Mouse (Mus musculus) thymus, postnatal 10 days (tissue): ENCODE measurements around the gene Zbtb34.

Source experiments
- DNase-seq, 2 experiments: peaks; one replicate each; pipeline ENCODE4 v3.0.0; 2021; ENCODE audit warnings: low spot score in 2 of 2

Zbtb34 gene

DNA sequence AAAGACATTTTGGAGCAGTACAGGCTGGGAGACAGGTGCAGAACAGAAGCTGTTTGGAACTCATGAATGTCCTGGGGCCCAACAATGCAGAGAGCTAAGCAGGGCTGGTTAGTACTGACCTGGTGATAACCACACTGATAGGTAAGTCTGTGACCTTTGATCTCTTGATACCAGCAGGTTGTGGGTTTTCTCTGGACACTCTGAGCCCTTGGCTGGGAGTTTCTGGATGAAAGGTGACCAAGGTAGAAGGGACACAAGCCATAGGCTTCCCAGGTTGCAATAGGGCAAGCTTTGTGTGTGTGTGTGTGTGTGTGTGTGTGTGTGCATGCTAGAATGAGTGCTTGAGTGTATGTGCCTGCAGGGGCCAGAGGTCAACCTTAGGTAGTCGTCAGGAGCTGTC, 15.7 kb upstream of the Zbtb34 start:
- DNase-seq, result no peak

GRCm38 (mm10) chr2:33445741-33446140, 14.6 kb upstream of the Zbtb34 start:
- no peak for DNase-seq

DNA sequence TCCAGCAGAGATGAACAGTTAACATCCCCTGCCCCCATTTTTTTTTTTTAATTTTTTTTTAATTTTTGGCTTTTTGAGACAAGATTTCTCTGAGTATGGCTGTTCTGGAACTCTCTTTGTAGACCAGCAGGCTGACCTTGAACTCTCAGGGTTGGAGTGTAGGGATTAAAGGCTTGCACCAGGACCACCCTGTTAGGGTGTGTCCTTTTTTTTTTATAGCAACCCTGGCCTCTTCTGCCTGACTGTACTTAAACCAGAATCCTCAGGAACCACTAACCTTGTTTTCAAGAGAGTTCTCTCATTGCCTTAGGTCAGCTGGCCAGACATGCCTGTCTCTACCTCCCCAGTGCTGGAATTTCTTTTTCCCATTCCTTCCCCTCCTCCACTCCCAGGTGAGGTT, 13.7 kb upstream of the Zbtb34 start:
- DNase-seq, result no peak

- DNase-seq, result no peak
These were observed 13.2 kb upstream of the Zbtb34 start for GRCm38 (mm10) chr2:33444358-33444757.

GRCm38 (mm10) chr2:33442701-33443100, 11.6 kb upstream of the Zbtb34 start:
- no peak for DNase-seq

- DNase-seq, result peak in 1 of 2 experiments; percentile 25
These were observed 9.8 kb upstream of the Zbtb34 start for GRCm38 (mm10) chr2:33440893-33441292.

GRCm38 (mm10) chr2:33439980-33440670, 9.0 kb upstream of the Zbtb34 start:
- DNase-seq, result no peak

GRCm38 (mm10) chr2:33439471-33439881, 8.4 kb upstream of the Zbtb34 start:
- DNase-seq, result no peak

GRCm38 (mm10) chr2:33438377-33438776, 7.3 kb upstream of the Zbtb34 start:
- no peak for DNase-seq

- DNase-seq, result no peak
These were observed 6.1 kb upstream of the Zbtb34 start for GRCm38 (mm10) chr2:33437184-33437583.

DNA sequence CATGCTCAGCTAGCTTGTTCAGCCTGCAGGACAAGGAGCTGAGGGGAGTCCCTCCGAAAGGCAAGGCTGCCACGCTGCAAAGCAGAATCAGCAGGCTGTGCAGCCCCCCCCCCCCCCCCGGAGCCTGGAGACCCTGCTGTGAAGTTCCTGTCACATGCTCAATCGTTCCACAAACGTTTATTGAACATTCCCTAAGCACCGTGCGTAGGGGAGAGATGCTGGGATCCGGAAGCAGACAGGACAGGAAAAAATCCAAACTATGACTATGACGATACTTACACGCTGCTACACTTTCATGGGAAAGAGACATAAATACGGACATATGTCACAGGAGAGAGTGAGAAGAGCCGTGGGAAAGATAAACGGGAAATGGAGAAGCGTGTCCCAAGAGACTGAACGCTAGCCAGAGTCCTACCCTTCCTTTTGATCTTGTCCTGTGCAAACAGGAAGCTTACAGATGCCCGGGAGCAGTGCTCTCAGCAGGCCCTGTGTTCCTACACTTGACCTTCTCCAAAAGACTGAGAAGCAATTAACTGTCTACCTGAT, 5.0 kb upstream of the Zbtb34 start:
- DNase-seq, result no peak

GRCm38 (mm10) chr2:33435036-33435650, 4.0 kb upstream of the Zbtb34 start:
- no peak for DNase-seq

DNA sequence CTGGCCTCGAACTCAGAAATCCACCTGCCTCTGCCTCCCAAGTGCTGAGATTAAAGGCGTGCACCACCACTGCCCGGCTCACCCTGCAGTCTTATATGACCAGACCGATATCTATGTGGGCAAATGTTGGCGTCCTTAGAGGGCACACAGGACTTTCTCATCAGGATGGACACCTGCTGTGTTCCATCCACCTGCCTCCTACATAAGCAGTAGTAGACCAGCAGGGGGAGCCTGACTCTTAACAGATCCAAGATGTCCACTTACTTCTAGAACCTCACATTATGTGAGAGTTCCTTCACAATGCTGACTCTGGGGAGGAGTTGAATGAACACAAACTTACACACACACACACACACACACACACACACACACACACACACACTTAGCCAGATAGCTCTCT, 1.8 kb upstream of the Zbtb34 start:
- peak; percentile 25 to 73 for DNase-seq

- DNase-seq, result no peak
These were observed 898 bp downstream of the Zbtb34 start for GRCm38 (mm10) chr2:33430081-33430770.

- peak; percentile 43 to 47 for DNase-seq
These were observed 1.8 kb downstream of the Zbtb34 start for GRCm38 (mm10) chr2:33429339-33429738.

DNA sequence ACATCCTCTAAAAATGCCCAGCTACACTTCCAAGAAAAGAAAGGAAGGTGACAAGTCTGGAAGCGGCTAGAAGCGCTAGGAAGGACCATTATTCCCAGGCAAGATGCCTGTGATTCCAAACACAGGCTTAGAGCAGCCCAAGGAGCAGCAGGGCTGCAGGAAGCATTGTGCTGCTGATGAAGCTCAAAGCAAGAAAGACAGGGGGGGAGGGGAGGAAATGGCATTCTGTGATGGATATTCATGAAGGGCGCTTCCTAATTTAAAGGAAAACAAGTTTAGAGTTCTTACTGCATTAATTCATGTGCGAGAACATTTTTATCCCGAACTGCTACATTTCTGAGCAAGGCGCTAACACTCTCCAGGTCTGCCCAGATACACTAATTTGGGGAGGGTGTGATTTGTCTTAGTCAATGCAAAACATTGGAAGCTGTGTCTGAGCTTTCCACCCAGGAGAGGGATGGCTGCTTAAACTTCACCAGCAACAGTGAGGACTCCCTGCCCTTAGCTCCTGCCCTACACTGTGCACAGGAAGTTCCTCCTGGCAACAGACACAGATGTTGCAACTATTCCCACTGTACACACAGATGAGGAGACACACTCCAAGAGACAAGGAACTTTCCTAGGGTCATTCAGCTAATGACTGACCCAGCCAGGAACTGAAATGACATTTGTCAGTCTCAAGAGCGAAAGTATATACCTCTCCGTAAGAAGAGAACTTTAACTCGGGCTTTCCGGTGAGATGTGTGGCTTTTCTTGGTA, 4.3 kb downstream of the Zbtb34 start:
- DNase-seq, result no peak

DNA sequence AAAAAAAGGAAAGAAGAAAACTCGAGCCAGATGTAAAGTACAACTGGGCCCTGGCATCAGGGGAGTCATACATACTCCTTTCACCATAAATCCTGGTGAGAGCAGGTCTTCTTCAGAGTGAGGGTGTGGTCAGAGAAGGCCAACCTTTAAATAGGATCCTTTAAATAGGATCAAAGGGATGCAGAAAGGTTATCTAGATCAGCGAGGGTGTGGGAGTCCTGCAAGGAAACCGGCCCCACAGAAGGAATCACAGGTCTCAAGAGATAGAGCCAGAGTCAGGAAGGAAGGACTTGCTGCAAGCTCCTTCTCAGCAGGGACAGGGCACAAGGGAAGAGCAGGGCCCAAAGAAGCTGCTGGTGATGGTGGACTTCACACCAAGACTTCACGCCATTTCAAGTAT, 13.7 kb downstream of the Zbtb34 start:
- no peak for DNase-seq

DNA sequence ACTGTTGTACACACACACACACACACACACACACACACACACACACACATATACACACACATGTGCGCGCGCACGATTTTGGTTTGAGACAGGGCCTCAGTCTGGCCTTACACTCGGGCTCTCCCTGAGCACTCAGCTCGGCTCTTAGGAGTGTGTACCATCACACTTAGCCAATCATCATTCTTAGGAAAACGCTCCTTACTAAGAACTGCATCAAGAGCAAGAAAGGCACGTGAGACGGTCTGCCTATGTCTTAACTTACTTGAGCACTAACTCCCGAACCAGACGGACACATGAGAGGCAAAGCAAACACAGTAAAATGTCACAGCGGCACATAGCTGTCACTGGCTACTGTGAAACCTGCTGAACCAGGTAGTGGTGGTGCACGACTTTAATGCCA, 17.1 kb downstream of the Zbtb34 start:
- DNase-seq, result no peak

- no peak for DNase-seq
These were observed 19.0 kb downstream of the Zbtb34 start for GRCm38 (mm10) chr2:33412111-33412510.

DNA sequence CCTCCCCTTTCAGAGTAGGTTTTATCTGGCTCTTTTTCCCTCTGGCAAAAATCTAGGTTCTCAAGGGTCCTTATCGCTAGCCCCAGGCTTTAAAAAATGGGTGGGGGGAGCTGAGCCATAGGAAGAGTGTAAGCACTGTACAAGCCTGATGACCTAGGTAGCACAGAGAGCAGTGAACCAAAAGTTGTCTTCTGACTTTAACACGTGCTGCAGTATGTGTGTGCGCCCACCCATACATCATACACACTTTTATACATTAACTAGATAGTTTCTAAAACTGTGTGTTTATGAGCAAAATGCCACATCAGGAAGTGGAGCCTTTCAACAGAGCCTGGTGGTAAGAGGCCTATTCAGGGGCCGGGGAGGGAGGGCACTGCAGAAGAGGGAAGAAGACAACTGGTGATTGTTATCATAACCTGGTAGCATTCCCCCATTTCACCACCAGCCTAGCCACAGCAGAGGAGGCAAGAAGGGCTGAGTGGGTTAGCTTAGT, 27.6 kb downstream of the Zbtb34 start:
- peak; percentile 39 to 41 for DNase-seq

- DNase-seq, result no peak
These were observed 28.5 kb downstream of the Zbtb34 start for GRCm38 (mm10) chr2:33402638-33403037.

DNA sequence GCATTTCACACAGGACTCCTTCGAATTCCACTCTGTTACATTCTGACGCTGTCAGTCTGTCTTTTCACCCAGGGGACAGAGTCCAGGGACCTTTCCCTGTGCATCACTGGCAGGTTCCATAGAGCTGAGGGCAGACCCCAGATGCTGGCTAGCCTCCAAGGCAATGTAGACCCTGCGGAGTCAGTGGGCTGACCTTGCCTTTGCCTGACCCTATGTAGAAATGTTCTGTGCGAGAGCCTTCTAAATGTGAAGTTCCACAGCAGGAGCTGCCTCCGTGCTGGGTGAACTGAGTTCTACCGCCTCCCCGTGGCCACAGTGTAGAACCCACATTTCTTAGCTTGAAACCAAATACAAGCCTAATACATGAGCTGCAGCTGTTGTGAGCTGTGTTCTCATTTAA, 28.9 kb downstream of the Zbtb34 start:
- peak; percentile 40 to 73 for DNase-seq
